Mouse (Mus musculus) cerebellum, adult 11-12 months (tissue): ENCODE measurements around the gene Sec24d.
A peak's percentile ranks its signal among the peaks of the same experiment; 100 is the strongest.

Source experiments
- DNase-seq: peaks from one replicate; pipeline ENCODE4 v3.0.0; 2022

Gene Sec24d

GRCm38 (mm10) chr3:123266753-123267651, at the start of gene Sec24d:
Sec24d (plus strand) TSS chr3:123267455.
- peak; percentile 74 for DNase-seq

GRCm38 (mm10) chr3:123218646-123219045, 48.6 kb upstream of the Sec24d start:
- no peak for DNase-seq

- DNase-seq, result no peak
These were observed 40.0 kb upstream of the Sec24d start for GRCm38 (mm10) chr3:123227276-123227675.

GRCm38 (mm10) chr3:123231639-123232038, 35.6 kb upstream of the Sec24d start:
- no peak for DNase-seq

- no peak for DNase-seq
These were observed 32.9 kb upstream of the Sec24d start for GRCm38 (mm10) chr3:123234191-123234836.

- DNase-seq, result no peak
These were observed 31.8 kb upstream of the Sec24d start for GRCm38 (mm10) chr3:123235495-123235894.

GRCm38 (mm10) chr3:123235921-123236320, 31.3 kb upstream of the Sec24d start, which contains the start of gene Synpo2:
Synpo2 (minus strand) TSS chr3:123236149.
- DNase-seq, result no peak

GRCm38 (mm10) chr3:123237039-123237438, 30.2 kb upstream of the Sec24d start:
- DNase-seq, result no peak

- DNase-seq, result no peak
These were observed 29.8 kb upstream of the Sec24d start for GRCm38 (mm10) chr3:123237446-123237845.

GRCm38 (mm10) chr3:123244376-123244775, 22.9 kb upstream of the Sec24d start:
- no peak for DNase-seq

- DNase-seq, result no peak
These were observed 21.6 kb upstream of the Sec24d start for GRCm38 (mm10) chr3:123245646-123246045.

- DNase-seq, result no peak
These were observed 10.8 kb upstream of the Sec24d start for GRCm38 (mm10) chr3:123256181-123257101.

- no peak for DNase-seq
These were observed 8.5 kb upstream of the Sec24d start for GRCm38 (mm10) chr3:123258709-123259108.

GRCm38 (mm10) chr3:123264706-123265105, 2.5 kb upstream of the Sec24d start:
- no peak for DNase-seq

- DNase-seq, result peak; percentile 58
These were observed 516 bp downstream of the Sec24d start for GRCm38 (mm10) chr3:123267741-123268201.

- DNase-seq, result no peak
These were observed 15.8 kb downstream of the Sec24d start for GRCm38 (mm10) chr3:123282866-123283615.

- DNase-seq, result no peak
These were observed 17.0 kb downstream of the Sec24d start for GRCm38 (mm10) chr3:123284284-123284683.

GRCm38 (mm10) chr3:123285649-123286048, 18.4 kb downstream of the Sec24d start:
- no peak for DNase-seq

- DNase-seq, result no peak
These were observed 21.8 kb downstream of the Sec24d start for GRCm38 (mm10) chr3:123288856-123289570.

GRCm38 (mm10) chr3:123291670-123292069, 24.4 kb downstream of the Sec24d start:
- DNase-seq, result no peak

- no peak for DNase-seq
These were observed 29.4 kb downstream of the Sec24d start for GRCm38 (mm10) chr3:123296654-123297053.
